Mouse (Mus musculus) CD4-positive, CD25-positive, alpha-beta regulatory T cell, adult 2 months (primary cell): Measurements from ENCODE around the gene 1700013F07Rik.
"Not testable (repeated sequence)": the region's sequence is repeated elsewhere in the genome, so short reads cannot be mapped to it uniquely, and the experiment has no call there.

Experiments used
- DNase-seq: peaks from one replicate; pipeline ENCODE4 v3.0.0-alpha.2; 2012; ENCODE audit warnings: low read depth, low spot score

Gene 1700013F07Rik

DNA sequence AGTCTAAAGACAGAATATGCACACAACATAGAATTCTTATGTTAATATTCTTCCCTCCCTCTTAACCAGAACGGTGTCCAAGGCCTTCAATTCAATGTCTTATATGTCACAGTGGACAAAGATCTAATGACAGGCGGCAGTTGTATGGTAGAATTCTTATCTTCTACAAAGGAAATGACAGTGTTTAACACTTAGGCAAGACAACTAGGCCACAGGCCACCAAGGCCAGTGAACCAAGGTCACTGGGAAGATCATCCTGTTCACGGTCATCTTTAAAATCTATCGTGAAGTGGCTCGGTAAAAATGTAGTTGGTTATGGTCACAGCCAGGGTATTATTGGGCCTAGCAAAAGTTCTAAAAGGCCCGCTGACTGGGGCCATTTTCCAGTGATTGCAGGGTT, at the start of gene 1700013F07Rik:
Gene 1700013F07Rik, plus strand, starts transcription at position 200 of the 400 bp plus-strand sequence.
- no peak for DNase-seq

- no peak for DNase-seq
Measured at GRCm38 (mm10) chr3:108484749-108485148, 49.2 kb upstream of the 1700013F07Rik start.

GRCm38 (mm10) chr3:108489968-108490367, 44.0 kb upstream of the 1700013F07Rik start:
- DNase-seq = peak; percentile 56

- DNase-seq = no peak
Measured at GRCm38 (mm10) chr3:108494861-108495474, 39.0 kb upstream of the 1700013F07Rik start.

DNA sequence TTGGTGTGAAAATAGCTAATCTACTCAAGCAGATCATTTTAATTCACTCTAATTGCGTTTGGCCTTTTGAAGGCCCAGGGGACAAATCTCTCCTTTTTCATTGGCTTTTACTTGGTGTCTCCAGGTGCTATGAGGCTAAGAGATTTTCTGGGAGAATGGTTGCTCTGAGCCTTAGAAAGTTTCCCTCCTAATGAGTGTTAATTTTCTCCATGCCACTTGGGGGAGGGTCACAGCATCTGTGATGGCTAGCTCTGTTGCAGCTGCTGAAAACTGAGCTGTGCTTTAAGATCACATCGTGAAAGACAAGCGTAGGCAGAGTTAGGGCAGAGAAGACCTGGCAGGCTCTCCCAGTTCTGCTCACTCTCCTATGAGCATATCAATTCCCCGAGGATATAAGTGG, 38.5 kb upstream of the 1700013F07Rik start:
- DNase-seq = no peak

DNA sequence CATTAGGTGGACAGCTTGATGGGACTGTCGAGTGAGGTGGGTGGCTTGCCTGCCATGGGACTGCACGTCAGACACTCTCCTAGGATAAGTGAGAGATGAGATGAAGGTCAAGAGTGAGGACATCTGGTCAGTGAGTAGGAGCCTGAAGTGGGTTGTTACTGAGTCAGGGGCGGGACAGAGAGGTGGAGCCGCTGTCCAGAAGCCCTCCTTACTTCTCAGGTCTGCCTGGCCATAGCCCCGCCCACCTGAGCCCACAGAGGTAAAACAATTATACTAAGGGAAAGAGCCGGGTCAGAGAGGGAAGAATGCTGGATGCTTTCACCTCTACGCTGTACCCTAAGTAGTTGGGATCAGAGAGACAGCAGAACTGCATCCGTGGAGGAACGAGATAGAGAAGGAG, 36.3 kb upstream of the 1700013F07Rik start:
- DNase-seq = no peak

DNA sequence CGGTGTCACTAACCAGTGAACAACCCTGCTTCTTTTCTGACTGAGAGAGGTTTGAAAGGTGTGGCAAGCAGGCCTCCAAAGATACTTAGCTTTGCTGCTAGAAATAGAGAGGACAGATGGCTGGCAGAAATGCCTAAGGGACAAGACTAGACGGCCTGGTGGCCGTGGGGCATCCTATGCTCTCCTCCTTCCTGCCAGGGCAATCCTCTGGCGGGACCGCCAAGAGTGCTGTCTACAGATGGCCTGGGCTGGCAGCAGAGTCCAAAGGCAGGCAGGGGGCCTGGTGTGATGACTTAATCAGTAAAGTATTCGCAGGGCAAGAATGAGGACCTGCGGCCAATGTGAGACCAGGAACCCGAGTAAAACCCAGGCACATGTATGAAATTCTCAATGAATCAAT, 34.1 kb upstream of the 1700013F07Rik start:
- no peak for DNase-seq

DNA sequence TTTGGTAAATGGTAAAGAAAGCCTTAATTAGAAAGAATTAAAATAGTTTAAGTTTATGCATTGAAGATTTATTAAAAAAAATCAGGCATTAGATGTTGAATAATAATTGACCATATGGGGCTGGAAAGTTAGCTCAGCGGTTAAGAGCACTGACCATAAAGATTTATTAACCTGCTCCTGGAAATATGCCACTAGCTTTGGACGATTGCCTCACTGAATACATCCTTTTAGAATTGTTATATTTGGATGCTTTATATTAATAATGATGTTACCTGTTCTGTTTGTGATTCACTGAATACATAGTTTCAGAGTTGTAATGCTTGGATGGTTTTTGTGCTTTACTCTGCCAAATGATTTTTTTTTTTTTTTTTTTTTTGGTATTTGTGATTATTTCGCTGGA, 32.5 kb upstream of the 1700013F07Rik start:
- DNase-seq = not testable (repeated sequence)

GRCm38 (mm10) chr3:108503908-108504307, 30.0 kb upstream of the 1700013F07Rik start:
- peak; percentile 22 for DNase-seq

DNA sequence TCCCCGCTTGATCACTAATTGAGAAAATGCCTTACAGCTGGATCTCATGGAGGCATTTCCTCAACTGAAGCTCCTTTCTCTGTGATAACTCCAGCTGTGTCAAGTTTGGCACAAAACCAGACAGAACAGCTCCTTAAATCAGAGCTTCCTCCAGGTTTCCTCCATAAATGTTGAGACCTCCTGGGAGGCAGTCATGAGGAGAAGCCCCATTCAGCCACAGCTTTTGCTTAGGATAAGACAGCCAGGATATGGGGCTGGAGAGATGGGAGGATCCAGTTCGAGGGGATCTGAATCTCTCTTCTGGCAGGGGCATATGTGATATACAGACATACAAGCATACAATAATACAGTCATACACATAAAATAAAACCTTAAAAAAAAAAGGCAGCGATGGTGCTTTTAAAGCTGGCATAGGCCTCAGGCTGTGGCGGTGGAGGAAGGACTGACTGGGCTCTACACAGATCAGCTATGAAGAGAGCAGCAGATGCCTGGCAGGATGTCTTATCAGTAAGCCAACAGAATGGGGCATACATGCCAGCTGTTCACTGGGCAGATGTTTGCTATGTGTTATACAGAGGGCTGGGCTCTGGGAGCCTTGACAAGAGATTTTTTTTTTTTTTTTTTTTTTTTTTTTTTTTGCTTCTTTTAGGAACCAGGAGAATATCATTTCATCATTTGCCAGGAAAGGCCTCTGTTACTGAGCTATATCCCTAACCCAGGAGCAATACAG, 25.0 kb upstream of the 1700013F07Rik start:
- DNase-seq = no peak

- DNase-seq = no peak
Measured at GRCm38 (mm10) chr3:108510156-108510555, 23.8 kb upstream of the 1700013F07Rik start.

DNA sequence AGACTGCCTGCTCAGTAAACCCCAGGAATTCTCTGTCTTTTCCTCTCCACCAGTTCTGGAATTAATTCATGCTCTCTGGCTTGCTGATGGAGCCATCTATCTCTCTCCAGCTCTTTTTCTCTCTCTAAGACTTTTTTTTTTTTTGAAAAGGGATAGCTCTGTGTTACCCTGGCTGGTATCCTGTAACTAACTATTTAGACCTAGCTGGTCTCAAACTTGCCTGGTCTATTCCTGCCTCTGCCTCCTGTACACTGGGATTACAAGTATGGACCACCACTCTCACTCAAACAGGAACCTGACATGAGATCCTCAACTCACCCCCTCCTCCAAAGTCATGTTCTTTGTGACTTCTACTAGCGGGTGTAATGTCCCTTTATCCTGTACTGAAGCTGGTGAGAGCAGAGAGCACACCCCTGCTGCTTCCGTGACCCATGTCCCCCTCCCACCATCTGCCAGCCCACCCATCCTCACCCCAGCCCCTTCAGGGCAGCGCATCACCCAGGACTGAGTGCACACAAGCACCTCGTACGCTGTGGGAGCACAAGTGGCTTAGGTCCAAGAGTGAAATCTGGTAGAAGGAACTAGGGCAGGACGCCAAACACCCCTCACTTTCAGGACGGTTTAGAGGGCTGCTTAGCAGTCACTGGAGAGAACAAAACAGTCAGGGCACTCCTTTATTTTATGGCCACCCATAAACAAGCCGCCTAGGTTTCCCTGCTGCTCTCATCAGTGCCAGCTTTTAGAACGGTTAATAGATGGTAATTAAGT, 23.1 kb upstream of the 1700013F07Rik start:
- DNase-seq = no peak

- DNase-seq = no peak
Measured at GRCm38 (mm10) chr3:108513465-108513864, 20.5 kb upstream of the 1700013F07Rik start.

GRCm38 (mm10) chr3:108518276-108518675, 15.7 kb upstream of the 1700013F07Rik start:
- no peak for DNase-seq

GRCm38 (mm10) chr3:108523415-108523814, 10.5 kb upstream of the 1700013F07Rik start:
- no peak for DNase-seq

DNA sequence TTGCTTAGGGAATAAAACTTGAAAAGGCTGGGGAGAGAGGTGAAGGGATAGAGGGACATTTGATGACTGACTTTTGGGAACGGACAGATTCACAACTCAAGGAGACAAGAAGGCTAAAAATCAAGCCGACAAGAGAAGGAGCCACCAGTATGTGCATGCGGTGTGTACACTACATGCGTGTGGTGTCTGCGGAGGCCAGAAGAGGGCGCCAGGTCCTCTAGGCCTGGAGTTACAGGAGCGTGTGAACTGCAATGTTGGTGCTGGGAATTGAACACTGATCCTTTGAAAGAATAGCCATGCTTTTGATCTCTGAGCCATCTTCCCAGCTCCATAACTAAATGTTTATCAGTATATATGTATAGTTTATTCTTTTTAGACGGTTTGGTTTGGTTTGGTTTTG, 5.5 kb upstream of the 1700013F07Rik start:
- no peak for DNase-seq

- no peak for DNase-seq
Measured at GRCm38 (mm10) chr3:108533114-108533885, 650 bp upstream of the 1700013F07Rik start.

GRCm38 (mm10) chr3:108535896-108536516, 2.1 kb downstream of the 1700013F07Rik start:
- no peak for DNase-seq

GRCm38 (mm10) chr3:108536517-108537260, 2.7 kb downstream of the 1700013F07Rik start, which contains the start of gene 5330417C22Rik:
Gene 5330417C22Rik (minus strand): TSS chr3:108536536.
- DNase-seq = peak; percentile 91

- DNase-seq = peak; percentile 90
Measured at GRCm38 (mm10) chr3:108537303-108537702, 3.4 kb downstream of the 1700013F07Rik start.
